Mouse (Mus musculus): Measurements from ENCODE around the gene Pex11a.

GRCm38 (mm10) chr7:79702755-79703154 is 40.2 kb downstream of the Pex11a start:
- TF ChIP-seq CHD1 (IDR thresholded peaks at IDR 0.05; ENCODE audit: low read depth, low read length) (no peak), ZKSCAN1 (IDR thresholded peaks at IDR 0.05; ENCODE audit: borderline replicate concordance, low read depth, low read length) (no peak), EP300 (IDR thresholded peaks at IDR 0.05; ENCODE audit: low read length) (no peak), CTCF (conservative IDR thresholded peaks at IDR 0.05 in 1 of 2, IDR thresholded peaks at IDR 0.05 in 1 of 2; ENCODE audit: low read depth in 2 of 2, low read length in 2 of 2) (no peak), RAD21 (IDR thresholded peaks at IDR 0.05; ENCODE audit: low read depth, low read length) (no peak), IRF4 (IDR thresholded peaks at IDR 0.05; ENCODE audit: low read depth, low read length) (no peak), USF1 (IDR thresholded peaks at IDR 0.05; ENCODE audit: low read depth, low read length) (no peak), BHLHE40 (IDR thresholded peaks at IDR 0.05; ENCODE audit: low read depth, low read length) (no peak), NRF1 (IDR thresholded peaks at IDR 0.05; ENCODE audit: low read depth, low read length) (no peak), E2F4 (IDR thresholded peaks at IDR 0.05; ENCODE audit: insufficient replicate concordance, low read depth, low read length) (no peak)

Data from CH12.LX (cell line).